Mouse (Mus musculus): ENCODE data around the gene Sh3bgr. TPM values are rescaled to one million over a fixed set of nuclear protein-coding genes. Genes with fewer than 3 reads are reported as not detected.

Sh3bgr gene
- total RNA-seq (2021) = 100 to 1,000 TPM; 335 to 411 TPM

DNA sequence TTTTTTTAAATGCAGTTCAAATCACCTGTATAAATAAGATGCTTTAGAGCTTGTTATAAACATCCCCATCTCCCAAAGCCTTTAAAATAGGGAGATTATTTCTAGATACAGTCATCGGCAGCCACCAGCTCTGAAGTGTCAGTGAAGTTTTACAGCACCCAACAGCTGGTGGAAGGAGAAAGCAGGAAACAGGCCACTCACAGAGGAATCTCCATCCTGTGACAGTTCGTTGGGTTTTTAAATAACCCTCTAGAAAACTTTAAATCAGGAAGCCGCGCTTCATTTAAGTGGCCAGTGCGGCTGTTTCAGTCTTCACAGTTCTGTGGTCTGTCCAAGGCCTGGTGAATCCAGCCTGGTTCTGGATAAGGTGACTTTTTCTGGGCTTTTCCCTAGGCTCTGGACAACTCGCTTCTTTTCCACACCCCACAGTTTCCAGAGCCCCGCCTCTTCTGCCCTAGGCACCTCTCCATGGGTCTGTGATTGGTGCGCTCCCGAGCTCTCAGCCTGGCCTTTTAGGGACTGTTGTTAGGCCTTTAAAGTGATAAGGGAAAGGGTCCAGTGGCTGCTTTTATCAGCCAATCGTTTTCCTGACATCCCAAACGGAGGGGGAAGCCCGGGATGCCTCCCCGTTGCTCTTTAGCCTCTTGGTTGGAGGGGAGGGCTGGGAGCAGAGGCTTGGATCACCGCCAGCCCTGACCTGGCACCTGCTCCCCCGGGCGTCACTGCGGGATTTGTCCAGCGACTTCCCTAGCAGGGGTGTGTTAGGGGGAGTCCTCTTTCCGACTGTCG lies at the start of gene Sh3bgr:
Gene Sh3bgr (plus strand): TSS at position 538 of the 789 bp plus-strand sequence.
- DNase-seq = peak; percentile 71 to 81
- intact Hi-C loops (cut with DNase I) = no loop called here

DNA sequence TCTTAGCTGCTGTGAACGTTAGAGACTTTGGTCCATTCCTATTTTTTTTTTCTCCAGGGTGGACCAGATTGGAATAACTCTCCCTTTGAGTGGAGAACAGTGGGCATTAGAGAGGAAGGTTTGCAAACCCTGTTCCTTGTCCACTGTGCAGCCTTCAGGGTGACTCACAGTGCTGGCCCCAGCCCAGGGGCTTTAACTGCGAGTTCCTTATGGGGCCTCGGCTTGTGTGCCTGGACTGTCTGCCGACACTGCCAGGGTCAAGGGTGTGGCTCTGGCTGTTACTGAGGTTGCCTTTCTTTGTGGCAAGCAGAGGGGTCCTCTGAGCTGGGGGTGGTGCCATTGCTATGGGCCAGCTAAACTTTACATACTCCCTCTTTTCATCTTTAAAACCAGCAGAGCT lies 49.3 kb upstream of the Sh3bgr start:
- DNase-seq = peak; percentile 29 to 33

DNA sequence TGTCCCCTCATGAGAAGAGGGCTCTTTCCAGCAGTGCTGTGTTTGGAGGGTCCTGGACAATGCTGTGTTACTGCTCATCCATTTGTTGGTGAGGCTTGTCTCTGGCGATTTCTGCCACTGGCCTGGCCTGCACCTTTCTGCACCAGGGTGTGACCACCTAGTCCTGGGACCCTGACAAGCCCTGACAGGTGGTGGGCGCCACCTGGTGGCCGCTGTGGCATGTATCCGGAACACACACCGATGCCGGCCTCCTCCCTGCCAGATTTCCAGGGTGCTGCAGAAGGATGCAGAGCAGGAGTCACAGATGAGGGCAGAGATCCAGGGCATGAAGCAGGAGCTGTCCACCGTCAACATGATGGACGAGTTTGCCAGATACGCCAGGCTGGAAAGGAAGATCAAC lies 48.7 kb upstream of the Sh3bgr start:
- intact Hi-C loops (cut with DNase I) = loop anchor here (2.0 to 5.0 kb wide), 2 partner anchors 34 to 107 kb away; no protein-coding TSS in a partner anchor
- peak; percentile 75 to 82 for DNase-seq

More for the DNA sequence above, 49.3 kb upstream of the Sh3bgr start:
- intact Hi-C loops (cut with DNase I) = loop anchor here (2.0 to 5.0 kb wide), 2 partner anchors 34 to 106 kb away; no protein-coding TSS in a partner anchor

DNA sequence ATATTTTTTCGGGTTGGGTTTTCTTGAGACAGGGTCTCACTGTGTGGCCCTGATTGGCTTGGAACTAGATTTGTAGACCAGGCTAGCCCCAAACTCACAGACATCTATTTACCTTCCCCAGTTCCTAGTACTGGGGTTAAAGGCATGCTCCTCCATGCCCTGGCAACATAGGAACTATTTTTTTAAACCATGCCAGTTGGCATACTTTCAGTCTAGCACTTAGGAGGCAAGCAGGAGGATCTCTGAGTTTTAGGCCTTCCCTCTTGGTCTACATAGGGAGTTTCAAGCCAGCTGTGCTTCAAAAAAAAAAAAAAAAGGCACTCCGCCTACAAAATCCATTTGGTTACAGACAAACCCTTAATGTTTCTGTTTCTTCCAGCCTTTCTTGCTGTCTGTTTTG lies 45.8 kb upstream of the Sh3bgr start:
- intact Hi-C loops (cut with DNase I) = loop anchor here (5.0 kb wide), 1 partner anchor 37 kb away; no protein-coding TSS in a partner anchor
- no peak for DNase-seq

DNA sequence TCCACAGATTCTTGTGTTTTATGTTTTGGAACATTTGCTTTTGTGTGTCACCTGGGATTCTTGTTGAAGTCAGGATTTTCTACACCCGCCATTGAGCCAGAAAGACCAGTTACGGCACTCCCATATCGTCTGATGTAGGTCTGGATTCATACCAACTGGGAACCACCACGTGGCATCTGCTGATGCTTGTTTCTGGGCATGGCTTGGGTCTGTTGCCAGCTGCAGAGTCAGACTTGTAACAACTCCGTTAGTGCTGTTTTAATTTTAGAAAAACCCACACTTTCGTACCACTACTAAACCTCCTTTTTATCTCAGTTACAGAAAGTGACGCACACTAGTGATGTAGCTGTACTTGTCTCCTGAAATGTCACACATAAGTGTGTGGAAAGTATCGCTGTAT lies 44.2 kb upstream of the Sh3bgr start:
- no peak for DNase-seq
- intact Hi-C loops (cut with DNase I) = loop anchor here (5.0 kb wide), 1 partner anchor 186 kb away; no protein-coding TSS in a partner anchor

DNA sequence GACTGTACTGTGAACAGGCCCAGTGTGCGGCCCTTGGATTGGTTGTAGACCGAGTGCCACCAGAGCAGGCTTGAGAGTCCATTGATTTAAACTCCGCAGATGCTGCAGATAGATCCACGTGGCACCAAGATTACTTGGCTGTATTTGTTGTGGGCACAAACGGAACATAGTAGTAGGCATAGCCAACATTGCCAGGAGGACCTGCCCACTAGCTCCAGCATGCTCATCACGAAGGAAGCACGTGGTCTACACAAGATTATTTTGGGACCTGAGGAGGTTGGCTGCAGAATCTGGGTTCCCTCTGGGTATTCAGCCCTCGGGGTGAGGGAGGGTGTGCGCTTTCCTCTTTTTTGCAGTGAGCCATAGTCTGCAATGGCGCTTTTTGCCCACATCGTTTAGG lies 43.1 kb upstream of the Sh3bgr start:
- intact Hi-C loops (cut with DNase I) = loop anchor here (5.0 kb wide), 1 partner anchor 185 kb away; no protein-coding TSS in a partner anchor
- no peak for DNase-seq

DNA sequence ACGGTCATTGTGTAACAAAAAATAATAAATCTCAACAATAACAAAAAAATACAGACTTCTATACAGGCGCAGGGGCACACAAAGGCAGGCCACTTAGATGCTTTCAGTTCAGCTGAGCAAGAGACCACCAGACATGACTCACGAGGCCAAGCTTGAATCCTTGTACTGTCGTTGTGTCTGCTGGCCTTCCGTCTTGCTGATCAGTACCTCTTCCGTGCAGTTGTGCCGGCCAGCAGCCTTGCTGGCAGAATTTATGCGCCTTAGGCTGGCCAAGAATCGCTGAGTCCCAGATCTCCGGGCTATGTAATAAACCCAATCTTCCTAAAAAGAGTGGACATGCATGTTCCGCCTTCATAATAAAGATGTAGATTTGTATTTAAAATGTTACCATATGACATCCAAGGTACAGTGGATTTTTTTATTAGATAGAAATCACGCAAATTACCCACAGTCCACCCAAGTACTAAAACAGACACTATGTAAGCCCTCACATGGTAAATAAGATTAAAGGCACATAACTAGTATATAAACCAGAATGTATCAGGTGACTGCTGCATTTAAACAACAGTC lies 41.7 kb upstream of the Sh3bgr start:
- peak; percentile 14 to 23 for DNase-seq
- intact Hi-C loops (cut with DNase I) = loop anchor here (5.0 kb wide), 1 partner anchor 184 kb away; no protein-coding TSS in a partner anchor

DNA sequence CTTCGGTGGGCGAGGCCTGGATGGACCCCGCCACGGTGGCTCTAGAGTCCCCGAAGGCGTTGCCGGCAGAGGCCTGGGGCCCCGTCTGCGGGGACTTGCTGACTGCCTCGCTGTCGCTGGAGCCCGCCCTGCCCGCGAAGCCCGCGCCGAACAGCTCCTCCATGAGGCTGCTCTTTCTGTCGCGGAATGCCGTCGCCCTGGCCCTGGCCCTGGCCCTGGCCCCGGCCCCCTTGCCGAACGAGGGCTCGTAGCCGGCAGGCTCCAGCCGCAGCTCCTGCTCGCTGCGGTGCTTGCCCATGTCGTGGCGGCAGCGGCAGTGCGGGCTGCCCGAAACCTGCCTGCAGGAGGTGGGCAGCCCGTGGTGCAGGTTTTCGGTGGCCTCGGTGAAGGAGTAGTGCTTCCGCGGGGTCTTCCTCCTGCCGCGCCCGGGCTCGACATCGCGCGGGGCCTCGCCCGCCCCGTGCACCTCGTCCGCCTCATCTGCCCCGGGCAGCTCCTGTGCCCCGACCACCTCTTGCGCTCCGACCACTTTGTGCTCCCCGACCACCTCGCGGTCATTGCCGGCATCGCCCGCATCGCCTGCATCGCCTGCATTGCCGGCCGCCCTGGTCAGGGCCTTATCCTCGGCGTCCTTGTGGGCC lies 41.0 kb upstream of the Sh3bgr start:
- DNase-seq = peak; percentile 64 to 70
- intact Hi-C loops (cut with DNase I) = loop anchor here (5.0 kb wide), 1 partner anchor 183 kb away; no protein-coding TSS in a partner anchor

DNA sequence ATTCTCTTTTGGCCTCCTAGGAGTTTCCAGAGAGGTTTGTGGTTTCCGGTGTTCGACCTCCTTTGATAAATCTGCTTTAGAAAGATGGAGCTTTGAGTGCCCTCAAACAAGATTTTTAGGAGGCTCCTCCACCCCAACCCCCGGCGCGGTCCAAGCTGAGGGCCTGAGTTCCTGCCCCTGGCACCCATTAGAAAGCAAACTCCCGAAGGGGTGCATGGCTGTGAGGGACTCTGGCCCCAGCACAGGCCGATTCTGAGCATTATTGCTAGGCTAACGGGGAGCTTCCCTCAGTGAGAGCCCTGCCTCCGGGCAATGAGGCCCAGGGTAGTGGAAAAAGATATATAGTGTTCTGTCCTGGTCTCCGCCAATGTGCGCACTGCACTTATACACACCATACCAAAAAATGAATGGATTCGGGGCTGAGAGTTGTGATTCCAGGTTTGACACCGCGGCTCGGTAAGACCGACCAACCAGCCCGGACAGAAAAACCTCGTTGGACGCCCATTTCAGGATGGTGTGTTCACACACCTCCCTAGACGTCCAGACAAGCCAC lies 40.4 kb upstream of the Sh3bgr start:
- intact Hi-C loops (cut with DNase I) = loop anchor here (2.0 to 5.0 kb wide), 2 partner anchors 31 to 182 kb away; no protein-coding TSS in a partner anchor
- no peak for DNase-seq

DNA sequence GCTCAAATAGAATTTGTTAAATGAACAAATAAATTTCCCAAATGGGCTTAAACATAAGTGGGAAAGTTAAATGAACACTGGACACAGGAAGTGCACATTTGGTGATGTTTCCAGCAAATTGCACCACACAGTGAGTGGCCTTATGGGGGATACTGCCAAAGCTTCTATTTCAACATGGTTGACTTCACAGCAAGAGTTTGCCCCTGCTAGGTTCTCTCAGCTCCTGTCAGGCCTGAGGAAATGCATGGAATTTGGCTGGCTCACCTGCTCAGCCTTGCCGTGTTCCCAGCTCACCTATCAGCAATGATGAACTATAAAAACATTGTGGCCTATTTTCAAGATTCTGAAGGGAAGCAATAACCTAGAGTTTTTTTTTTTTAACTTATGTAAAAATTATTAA lies 39.3 kb upstream of the Sh3bgr start:
- intact Hi-C loops (cut with DNase I) = loop anchor here (2.0 kb wide), 1 partner anchor 30 kb away; no protein-coding TSS in a partner anchor
- no peak for DNase-seq

DNA sequence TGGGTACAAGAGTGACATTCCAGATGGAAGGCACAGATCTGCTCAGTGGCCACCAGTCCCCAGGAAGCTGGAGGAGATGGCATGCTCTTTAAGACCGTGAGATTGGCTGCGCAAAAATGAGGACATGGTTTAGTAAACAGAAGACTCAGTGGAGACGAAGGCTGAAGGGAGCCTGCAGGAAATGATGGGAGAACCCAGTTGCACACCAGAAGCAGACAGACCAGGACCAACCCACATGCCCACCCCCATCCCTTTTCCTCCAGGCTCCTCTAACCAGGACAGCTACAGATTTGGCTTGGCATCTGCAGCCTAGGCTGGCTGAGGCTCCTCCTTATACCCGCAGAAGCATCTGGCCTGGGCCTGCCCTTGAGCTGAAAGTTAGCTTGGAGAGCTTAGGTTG lies 38.9 kb upstream of the Sh3bgr start:
- no peak for DNase-seq

DNA sequence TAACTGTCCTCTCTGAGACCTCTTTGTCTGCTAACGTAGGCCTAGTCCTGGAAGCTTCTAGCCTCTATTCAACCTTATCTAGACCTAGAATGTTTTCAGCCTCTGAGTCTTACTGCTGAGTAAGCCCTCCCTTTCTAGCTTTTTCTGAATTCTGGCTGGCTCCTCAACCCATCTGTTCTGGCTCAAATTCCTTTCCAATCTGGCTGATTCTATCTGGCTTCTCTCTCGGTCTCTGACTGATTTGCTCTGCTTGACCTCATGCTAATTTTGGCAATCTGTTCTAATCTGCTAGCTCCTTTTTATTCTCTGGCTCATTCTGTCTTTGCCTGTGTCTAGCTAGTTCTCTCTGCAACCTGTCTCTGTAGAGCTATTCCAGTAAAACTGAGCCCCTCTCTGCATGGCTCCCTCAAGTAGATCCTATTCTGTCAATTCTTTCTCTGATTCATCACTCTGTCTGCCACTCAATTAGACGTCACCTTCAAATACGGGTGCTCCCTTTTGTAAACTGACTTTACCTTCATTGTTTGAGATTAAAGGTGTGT lies 34.5 kb upstream of the Sh3bgr start:
- DNase-seq = no peak
- intact Hi-C loops (cut with DNase I) = no loop called here

More for the DNA sequence above, 38.9 kb upstream of the Sh3bgr start:
- intact Hi-C loops (cut with DNase I) = loop anchor here (2.0 kb wide), 1 partner anchor 29 kb away; no protein-coding TSS in a partner anchor

DNA sequence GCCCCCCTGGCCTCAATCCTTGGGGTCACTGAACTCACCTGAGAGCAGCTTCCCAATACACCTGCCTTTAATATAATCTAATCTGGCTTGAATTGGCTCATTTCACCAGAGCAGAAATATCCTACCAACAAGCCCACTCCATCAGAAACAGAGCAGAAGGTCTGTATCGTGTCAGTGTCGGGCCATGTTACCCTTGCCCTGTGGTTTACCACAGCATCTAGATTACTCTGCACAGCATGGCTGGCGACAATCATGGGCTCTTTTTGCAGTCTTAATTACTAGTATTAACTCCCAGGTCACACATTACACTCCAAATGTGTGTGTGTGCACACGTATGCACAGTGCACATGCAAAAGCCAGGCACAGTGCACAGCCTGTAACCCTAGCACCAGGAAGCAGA lies 31.4 kb upstream of the Sh3bgr start:
- DNase-seq = no peak
- intact Hi-C loops (cut with DNase I) = no loop called here

DNA sequence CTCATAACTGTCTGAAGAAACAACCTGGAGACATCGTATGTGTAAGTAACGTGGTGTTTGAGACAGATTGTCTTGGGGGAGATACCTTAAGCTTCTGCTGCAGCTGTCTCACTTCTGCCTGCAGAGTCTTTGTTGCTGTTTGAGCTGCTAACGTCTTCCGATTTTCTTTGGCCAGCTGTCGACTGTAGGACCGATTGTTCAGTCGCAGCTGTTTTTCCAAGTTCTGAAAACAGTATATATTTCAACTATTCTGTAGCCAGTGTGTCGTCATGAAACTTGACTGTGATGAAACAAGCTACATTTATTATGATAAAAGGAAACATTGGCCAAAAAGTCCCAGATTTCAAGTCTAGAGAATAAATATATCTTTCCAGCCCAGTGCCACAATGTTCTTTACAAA lies 26.6 kb upstream of the Sh3bgr start:
- intact Hi-C loops (cut with DNase I) = no loop called here
- no peak for DNase-seq

DNA sequence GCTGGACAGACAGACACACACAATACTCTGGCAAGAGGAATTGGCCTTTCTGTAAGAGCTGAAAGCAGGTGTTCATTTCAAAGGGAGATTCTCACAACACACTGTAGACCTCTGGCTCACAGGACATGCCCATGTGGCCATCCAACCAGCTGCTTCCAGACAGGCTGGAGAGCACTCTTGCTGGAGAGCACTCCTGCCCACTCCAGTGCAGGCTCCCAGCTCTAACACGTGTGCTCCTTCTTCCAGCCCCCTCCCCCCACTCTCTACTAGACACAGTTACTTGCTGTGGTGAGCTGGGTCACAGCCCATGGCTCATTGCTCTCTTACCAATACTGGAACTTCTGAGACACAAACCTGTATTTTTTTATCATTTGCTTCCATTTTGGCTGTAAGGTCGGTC lies 24.9 kb upstream of the Sh3bgr start:
- no peak for DNase-seq
- intact Hi-C loops (cut with DNase I) = no loop called here

DNA sequence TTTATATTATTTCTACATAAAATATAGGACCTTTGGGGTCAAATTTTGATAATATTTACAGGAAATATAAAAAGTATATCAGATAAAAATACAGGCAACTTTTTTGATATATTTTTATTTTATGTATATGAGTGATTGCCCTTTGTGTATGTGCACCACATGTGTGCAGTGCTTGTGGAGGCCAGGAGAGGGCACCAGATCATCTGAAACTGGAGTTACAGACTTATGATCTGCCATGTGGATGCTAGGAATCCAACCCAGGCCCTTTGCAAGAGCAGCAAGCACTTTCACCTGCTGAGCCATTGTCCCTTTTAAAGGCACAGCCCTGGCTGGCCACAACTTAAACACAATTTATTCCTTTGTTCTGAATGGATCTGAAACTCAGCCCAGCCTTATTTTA lies 21.1 kb upstream of the Sh3bgr start:
- no peak for DNase-seq
- intact Hi-C loops (cut with DNase I) = no loop called here

DNA sequence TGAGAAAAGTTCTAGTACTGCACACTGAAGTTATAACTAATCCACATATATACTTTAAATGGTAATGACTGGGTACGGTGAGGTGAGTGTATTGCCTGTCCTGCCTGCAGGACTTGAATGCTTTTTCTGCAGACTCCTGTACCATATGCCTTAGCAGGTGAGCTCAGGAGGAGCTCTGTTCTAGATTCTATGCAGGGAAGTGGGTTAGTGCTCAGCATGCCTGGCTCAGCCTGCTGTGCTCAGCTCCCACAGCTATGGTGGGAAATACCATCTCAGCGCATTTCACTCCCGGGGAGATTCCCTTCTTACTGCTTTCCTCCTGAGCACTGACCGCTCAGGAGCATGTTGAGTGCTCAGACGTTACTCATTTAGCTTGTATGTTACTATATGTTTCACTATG lies 12.6 kb upstream of the Sh3bgr start:
- no peak for DNase-seq
- intact Hi-C loops (cut with DNase I) = no loop called here

DNA sequence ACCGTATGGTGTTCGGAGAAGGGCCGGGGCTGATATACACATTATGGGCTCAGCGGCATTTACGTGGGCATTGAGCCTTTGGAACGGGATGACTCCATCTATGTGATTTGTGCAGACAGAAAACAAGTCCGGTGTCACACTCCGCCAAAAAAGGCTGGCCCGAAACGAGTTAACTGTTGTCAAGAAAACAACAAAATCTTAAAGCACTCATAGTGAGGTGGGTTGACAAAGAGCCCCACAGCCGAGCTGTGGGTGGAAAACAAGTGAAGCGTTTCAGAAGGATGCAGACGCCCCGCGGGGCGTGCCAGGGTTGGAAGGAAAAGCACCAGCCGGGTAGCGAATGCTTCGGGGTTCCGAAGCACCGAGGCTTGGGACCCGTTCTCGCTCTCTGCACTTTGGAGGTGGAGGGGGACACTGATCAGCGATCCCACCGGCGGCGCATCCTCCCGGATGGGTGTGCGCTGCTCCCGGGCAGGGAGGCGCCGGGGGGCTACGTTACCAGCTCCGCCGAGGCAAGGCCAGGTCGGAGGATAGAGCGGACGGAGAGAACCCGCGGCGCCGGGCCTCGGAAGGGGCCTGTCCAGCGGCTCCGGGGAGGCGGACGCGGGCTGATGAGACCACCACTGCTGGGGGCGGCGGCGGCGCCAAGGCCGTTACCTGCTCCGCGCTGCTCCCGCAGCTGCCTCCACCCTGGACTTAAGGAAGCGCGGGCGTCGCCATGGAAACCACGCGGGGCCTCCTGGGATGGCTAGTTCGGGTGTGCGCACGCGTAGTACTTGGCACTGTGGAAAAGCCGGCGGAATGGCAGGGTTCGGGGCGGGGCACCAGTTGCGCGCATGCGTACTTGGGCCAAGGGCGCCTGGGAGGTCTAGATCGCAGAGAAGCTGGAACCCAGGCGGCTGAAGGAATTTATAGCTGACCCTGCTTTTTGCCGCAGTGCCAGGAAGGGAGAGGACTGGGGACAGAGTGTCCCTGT lies 8.4 kb upstream of the Sh3bgr start, which contains the start of gene Lca5l:
Gene Lca5l (minus strand): TSS at position 741 of the 976 bp plus-strand sequence.
- intact Hi-C loops (cut with DNase I) = loop anchor here (2.0 kb wide), 1 partner anchor 31 kb away; no protein-coding TSS in a partner anchor
- DNase-seq = peak; percentile 99 to 100

DNA sequence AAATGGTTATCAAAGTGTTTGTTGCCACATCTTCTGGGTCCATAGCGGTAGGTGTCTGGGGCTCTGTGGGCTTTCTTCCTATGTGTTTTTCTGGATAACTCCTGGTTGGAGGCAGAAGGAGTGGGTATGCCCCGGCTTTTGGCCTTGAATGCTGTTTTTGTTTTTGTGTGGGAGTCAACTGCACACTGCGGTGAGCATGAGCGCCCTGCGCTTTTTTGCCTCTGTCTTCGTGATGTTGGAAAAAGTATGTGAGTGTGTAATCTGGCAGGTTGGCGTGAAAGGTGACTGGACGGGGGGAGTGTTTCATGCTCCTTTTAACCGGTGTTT lies 415 bp downstream of the Sh3bgr start:
- no peak for DNase-seq
- intact Hi-C loops (cut with DNase I) = no loop called here

All from heart, postnatal 36 days (tissue).